Mouse (Mus musculus) liver, adult 2 months (tissue): ENCODE data around the gene Gpr137. TPM values are rescaled to one million over a fixed set of nuclear protein-coding genes. Genes with fewer than 3 reads are reported as not detected.
A peak's percentile ranks its signal among the peaks of the same experiment; 100 is the strongest.

ENCODE experiments used
- DNase-seq: peaks from one replicate; pipeline ENCODE4 v3.0.0-alpha.2; 2011; ENCODE audit warnings: low read depth, low spot score; ENCODE audit errors: extremely low read depth
- H3K27ac ChIP-seq: fragments of 200-500 bp; replicated peaks from 2 replicates; pipeline ENCODE4 v1.5.1; 2012; ENCODE audit warnings: low read depth, mild to moderate bottlenecking, control low read depth, inconsistent platforms, low read length; ENCODE audit not compliant: insufficient read depth
- H3K27me3 ChIP-seq: fragments of 200-500 bp; 2 replicates; pipeline ENCODE4 v1.6.1; 2012; ENCODE audit warnings: mild to moderate bottlenecking, moderate library complexity, low read length, inconsistent platforms; ENCODE audit not compliant: control insufficient read depth, insufficient read depth
- H3K36me3 ChIP-seq: fragments of 200-500 bp; 2 replicates; pipeline ENCODE4 v1.6.1; 2012; ENCODE audit warnings: low read length, inconsistent platforms; ENCODE audit not compliant: control insufficient read depth, insufficient read depth
- H3K4me1 ChIP-seq: fragments of 200-500 bp; 2 replicates; pipeline ENCODE4 v1.6.1; 2011; ENCODE audit warnings: low read length; ENCODE audit not compliant: control insufficient read depth, insufficient read depth
- H3K4me3 ChIP-seq: fragments of 200-500 bp; 2 replicates; pipeline ENCODE4 v1.5.1; 2011; ENCODE audit warnings: low read depth, mild to moderate bottlenecking, control low read depth, low read length, moderate library complexity; ENCODE audit not compliant: insufficient read depth
- H3K79me2 ChIP-seq: fragments of 200-500 bp; 2 replicates; pipeline ENCODE4 v1.6.1; 2012; ENCODE audit warnings: inconsistent platforms, mild to moderate bottlenecking, low read length, moderate library complexity; ENCODE audit not compliant: control insufficient read depth, insufficient read depth
- H3K9ac ChIP-seq: fragments of 200-500 bp; 2 replicates; pipeline ENCODE4 v1.6.1; 2012; ENCODE audit warnings: low read depth, mild to moderate bottlenecking, control low read depth, inconsistent platforms, low read length
- CTCF ChIP-seq: fragments of 200-500 bp; IDR thresholded peaks from 2 replicates; pipeline ENCODE4 v1.5.1; 2011; ENCODE audit warnings: low read depth, low read length, control low read depth
- POLR2A ChIP-seq: fragments of 200-500 bp; IDR thresholded peaks from 2 replicates; pipeline ENCODE4 v1.6.1; 2011; ENCODE audit warnings: low read length, control low read depth; ENCODE audit not compliant: insufficient read depth; ENCODE audit errors: extremely low read depth
- WGBS: fragments of 180-500 bp; shearing (Covaris S2); methylation state at CpG from one replicate; pipeline ENCODE4 v1.1.7; 2018; 5-methylcytosine and 5-hydroxymethylcytosine counted together
- polyA plus RNA-seq: library from polyadenylated mRNA; depleted of rRNA; stranded (reverse); fragments of >200 nt; gene quantifications from 2 replicates; pipeline ENCODE4 v1.2.3, GENCODE M21; 2012
- total RNA-seq: library from RNA; depleted of rRNA; stranded (reverse); fragments of >200 nt; gene quantifications from 2 replicates; pipeline ENCODE4 v1.2.3, GENCODE M21; 2014

The Gpr137 gene
- total and polyA plus RNA-seq, 2 experiments = 12.3 to 61.1 TPM

- Histone ChIP-seq H3K4me3 (no peak overlapping the region), H3K4me1 (peaks cover 7% of the 10 kb centered on the region), H3K79me2 (no peaks in the 10 kb centered on the region), H3K27ac (no peak overlapping the region), H3K36me3 (no peaks in the 10 kb centered on the region), H3K27me3 (no peaks in the 10 kb centered on the region), H3K9ac (no peak overlapping the region)
- no peak for DNase-seq
- WGBS = 87% methylated on average over 10 of the region's 10 CpGs
- TF ChIP-seq CTCF (no peak), POLR2A (no peak)
Measured at GRCm38 (mm10) chr19:6985951-6986708, 43.9 kb upstream of the Gpr137 start.

GRCm38 (mm10) chr19:6985300-6985699, 43.0 kb upstream of the Gpr137 start:
- Histone ChIP-seq H3K36me3 (no peaks in the 10 kb centered on the region), H3K9ac (no peak overlapping the region), H3K27ac (no peak overlapping the region), H3K4me3 (no peak overlapping the region), H3K27me3 (no peaks in the 10 kb centered on the region), H3K4me1 (peaks cover 7% of the 10 kb centered on the region), H3K79me2 (no peaks in the 10 kb centered on the region)
- DNase-seq = no peak
- WGBS = 94% methylated on average over 19 of the region's 19 CpGs
- no peak for TF ChIP-seq CTCF
- TF ChIP-seq POLR2A = no peak

- Histone ChIP-seq H3K36me3 (no peaks in the 10 kb centered on the region), H3K79me2 (no peaks in the 10 kb centered on the region), H3K27ac (no peak overlapping the region), H3K27me3 (no peaks in the 10 kb centered on the region), H3K4me1 (peaks cover 14% of the 10 kb centered on the region), H3K4me3 (no peak overlapping the region), H3K9ac (no peak overlapping the region)
- 97% methylated on average over 5 of the region's 5 CpGs for WGBS
- no peak for DNase-seq
- TF ChIP-seq CTCF (no peak), POLR2A (no peak)
Measured at GRCm38 (mm10) chr19:6983621-6984020, 41.3 kb upstream of the Gpr137 start.

- peaks cover 3% of the 10 kb centered on the region; the same call in 1 of the 2 replicates for H3K36me3 ChIP-seq
- 73% methylated on average over 4 of the region's 4 CpGs for WGBS
- no peak for DNase-seq
- H3K27ac ChIP-seq = no peak overlapping the region
- no peaks in the 10 kb centered on the region for H3K27me3 ChIP-seq
- H3K9ac ChIP-seq = no peak overlapping the region
- H3K79me2 ChIP-seq = peaks cover 4% of the 10 kb centered on the region; the same call in 1 of the 2 replicates
- H3K4me1 ChIP-seq = peaks cover 19% of the 10 kb centered on the region
- TF ChIP-seq POLR2A = no peak
- no peak for TF ChIP-seq CTCF
- H3K4me3 ChIP-seq = no peak overlapping the region
Measured at GRCm38 (mm10) chr19:6981465-6981864, 39.2 kb upstream of the Gpr137 start.

- peak; percentile 93 for DNase-seq
- peak within 1 kb of the TSS; percentile 94 for H3K27ac ChIP-seq
- 1% methylated on average over 38 of the region's 38 CpGs for WGBS
Measured at GRCm38 (mm10) chr19:6980381-6981093, 38.3 kb upstream of the Gpr137 start, which contains the start of gene Fkbp2. TSS of gene Fkbp2 (minus strand) at chr19:6980501.

More at GRCm38 (mm10) chr19:6980381-6981093, 38.3 kb upstream of the Gpr137 start, which contains the start of gene Fkbp2:
- Histone ChIP-seq H3K4me1 (peaks cover 22% of the 10 kb centered on the region), H3K4me3 (peak within 1 kb of the TSS; percentile 70), H3K36me3 (peaks cover 3% of the 10 kb centered on the region; the same call in 1 of the 2 replicates), H3K9ac (peak within 1 kb of the TSS; percentile 91), H3K79me2 (peaks cover 8% of the 10 kb centered on the region; the same call in 1 of the 2 replicates), H3K27me3 (no peaks in the 10 kb centered on the region)
- TF ChIP-seq CTCF (no peak), POLR2A (peak; percentile 95)
